Mouse (Mus musculus): ENCODE results near the gene Nrg3. TPM values are rescaled to one million over a fixed set of nuclear protein-coding genes. Genes with fewer than 3 reads are reported as not detected.

Nrg3 gene
- 6.8 and 7.8 TPM in 2 replicates for polyA plus RNA-seq (2015; fragmentation: Nextera tagmentation; extraction: Ambion mirVana)

GRCm38 (mm10) chr14:39472790-39473761 is at the start of gene Nrg3:
Gene Nrg3, minus strand, starts transcription at chr14:39473088.
- Histone ChIP-seq H3K4me3 (replicated peaks) (peak within 1 kb of the TSS; percentile 76), H3K27me3 (peaks cover 34% of the 10 kb centered on the region), H3K27ac (peak within 1 kb of the TSS; percentile 94), H3K36me3 (no peaks in the 10 kb centered on the region), H3K9ac (replicated peaks) (peak within 1 kb of the TSS; percentile 84), H3K4me1 (replicated peaks) (peaks cover 25% of the 10 kb centered on the region; the same call in 1 of the 2 replicates), H3K4me2 (replicated peaks) (peak within 1 kb of the TSS; percentile 82), H3K9me3 (no peaks in the 10 kb centered on the region)
- WGBS: under 1% methylated on average over 88 of the region's 121 CpGs
- ATAC-seq: peak; percentile 85

GRCm38 (mm10) chr14:39508956-39509355 is 36.1 kb upstream of the Nrg3 start:
- Histone ChIP-seq H3K9me3 (no peaks in the 10 kb centered on the region), H3K4me3 (replicated peaks) (no peak overlapping the region), H3K4me1 (replicated peaks) (no peaks in the 10 kb centered on the region), H3K36me3 (no peaks in the 10 kb centered on the region), H3K4me2 (replicated peaks) (no peak overlapping the region), H3K9ac (replicated peaks) (no peak overlapping the region), H3K27me3 (no peaks in the 10 kb centered on the region), H3K27ac (no peak overlapping the region)
- ATAC-seq: no peak
- 85% methylated on average over 1 of the region's 1 CpGs for WGBS

- under 1% methylated on average over 27 of the region's 27 CpGs for WGBS
- H3K9ac ChIP-seq (replicated peaks): peak overlapping the region; percentile 84
- ATAC-seq: peak; percentile 53
- peaks cover 25% of the 10 kb centered on the region; the same call in 1 of the 2 replicates for H3K4me1 ChIP-seq (replicated peaks)
- H3K4me3 ChIP-seq (replicated peaks): peak overlapping the region; percentile 76
- H3K27ac ChIP-seq: peak overlapping the region; percentile 94
- peak overlapping the region; percentile 82 for H3K4me2 ChIP-seq (replicated peaks)
- H3K9me3 ChIP-seq: no peaks in the 10 kb centered on the region
- H3K27me3 ChIP-seq: peaks cover 34% of the 10 kb centered on the region
- H3K36me3 ChIP-seq: no peaks in the 10 kb centered on the region
These were observed 903 bp upstream of the Nrg3 start for GRCm38 (mm10) chr14:39473771-39474211.

- H3K27me3 ChIP-seq: peaks cover 34% of the 10 kb centered on the region
- peak; percentile 62 for ATAC-seq
- peak overlapping the region; percentile 82 for H3K4me2 ChIP-seq (replicated peaks)
- H3K9ac ChIP-seq (replicated peaks): peak overlapping the region; percentile 84
- peak overlapping the region; percentile 76 for H3K4me3 ChIP-seq (replicated peaks)
- H3K27ac ChIP-seq: peak overlapping the region; percentile 94
- H3K4me1 ChIP-seq (replicated peaks): peaks cover 25% of the 10 kb centered on the region; the same call in 1 of the 2 replicates
- H3K36me3 ChIP-seq: no peaks in the 10 kb centered on the region
- no peaks in the 10 kb centered on the region for H3K9me3 ChIP-seq
- under 1% methylated on average over 52 of the region's 56 CpGs for WGBS
These were observed 639 bp downstream of the Nrg3 start for GRCm38 (mm10) chr14:39472146-39472751.

- Histone ChIP-seq H3K4me2 (replicated peaks) (peak overlapping the region; percentile 82), H3K27me3 (peaks cover 28% of the 10 kb centered on the region), H3K4me1 (replicated peaks) (peaks cover 25% of the 10 kb centered on the region; the same call in 1 of the 2 replicates), H3K36me3 (no peaks in the 10 kb centered on the region), H3K4me3 (replicated peaks) (peak overlapping the region; percentile 76), H3K27ac (peak overlapping the region; percentile 94), H3K9me3 (no peaks in the 10 kb centered on the region), H3K9ac (replicated peaks) (peak overlapping the region; percentile 84)
- ATAC-seq: peak; percentile 22
- 2% methylated on average over 12 of the region's 12 CpGs for WGBS
These were observed 1.5 kb downstream of the Nrg3 start for GRCm38 (mm10) chr14:39471236-39471981.

GRCm38 (mm10) chr14:39445501-39445900 is 27.4 kb downstream of the Nrg3 start:
- Histone ChIP-seq H3K4me3 (replicated peaks) (no peak overlapping the region), H3K9ac (replicated peaks) (no peak overlapping the region), H3K4me2 (replicated peaks) (no peak overlapping the region), H3K36me3 (no peaks in the 10 kb centered on the region), H3K27me3 (no peaks in the 10 kb centered on the region), H3K9me3 (no peaks in the 10 kb centered on the region), H3K27ac (no peak overlapping the region), H3K4me1 (replicated peaks) (no peaks in the 10 kb centered on the region)
- no peak for ATAC-seq
- 88% methylated on average over 1 of the region's 1 CpGs for WGBS

- Histone ChIP-seq H3K4me1 (replicated peaks) (no peaks in the 10 kb centered on the region), H3K9me3 (no peaks in the 10 kb centered on the region), H3K4me2 (replicated peaks) (no peak overlapping the region), H3K36me3 (no peaks in the 10 kb centered on the region), H3K27ac (no peak overlapping the region), H3K4me3 (replicated peaks) (no peak overlapping the region), H3K27me3 (no peaks in the 10 kb centered on the region), H3K9ac (replicated peaks) (no peak overlapping the region)
- ATAC-seq: no peak
- WGBS: 89% methylated on average over 5 of the region's 5 CpGs
These were observed 44.4 kb downstream of the Nrg3 start for GRCm38 (mm10) chr14:39428503-39428902.

- Histone ChIP-seq H3K27ac (no peak overlapping the region), H3K27me3 (no peaks in the 10 kb centered on the region), H3K9ac (replicated peaks) (no peak overlapping the region), H3K4me2 (replicated peaks) (no peak overlapping the region), H3K4me1 (replicated peaks) (peaks cover 3% of the 10 kb centered on the region; the same call in 1 of the 2 replicates), H3K4me3 (replicated peaks) (no peak overlapping the region), H3K9me3 (no peaks in the 10 kb centered on the region), H3K36me3 (no peaks in the 10 kb centered on the region)
- WGBS: 9% methylated on average over 1 of the region's 1 CpGs
- no peak for ATAC-seq
These were observed 51.0 kb downstream of the Nrg3 start for GRCm38 (mm10) chr14:39421874-39422273.

- H3K4me2 ChIP-seq (replicated peaks): no peak overlapping the region
- H3K9me3 ChIP-seq: no peaks in the 10 kb centered on the region
- H3K36me3 ChIP-seq: no peaks in the 10 kb centered on the region
- H3K9ac ChIP-seq (replicated peaks): no peak overlapping the region
- WGBS: 45% methylated on average over 9 of the region's 9 CpGs
- no peak overlapping the region; the same call in 1 of the 2 replicates for H3K27ac ChIP-seq
- no peaks in the 10 kb centered on the region for H3K27me3 ChIP-seq
- no peak overlapping the region for H3K4me3 ChIP-seq (replicated peaks)
- no peaks in the 10 kb centered on the region; the same call in 1 of the 2 replicates for H3K4me1 ChIP-seq (replicated peaks)
- 0 out of 2 replicates have a peak, but pooled peaks have one; percentile 56 for ATAC-seq
These were observed 59.6 kb downstream of the Nrg3 start for GRCm38 (mm10) chr14:39413270-39413669.

- no peak overlapping the region for H3K9ac ChIP-seq (replicated peaks)
- no peaks in the 10 kb centered on the region for H3K27me3 ChIP-seq
- H3K36me3 ChIP-seq: no peaks in the 10 kb centered on the region
- H3K27ac ChIP-seq: no peak overlapping the region
- no peaks in the 10 kb centered on the region for H3K4me1 ChIP-seq (replicated peaks)
- no peak overlapping the region for H3K4me3 ChIP-seq (replicated peaks)
- H3K4me2 ChIP-seq (replicated peaks): no peak overlapping the region
- no peak for ATAC-seq
- no peaks in the 10 kb centered on the region for H3K9me3 ChIP-seq
These were observed 86.0 kb downstream of the Nrg3 start for GRCm38 (mm10) chr14:39386845-39387244.

GRCm38 (mm10) chr14:39381321-39381720 is 91.6 kb downstream of the Nrg3 start:
- no peak for ATAC-seq
- H3K27me3 ChIP-seq: no peaks in the 10 kb centered on the region
- no peak overlapping the region for H3K4me3 ChIP-seq (replicated peaks)
- no peak overlapping the region for H3K27ac ChIP-seq
- H3K4me1 ChIP-seq (replicated peaks): no peaks in the 10 kb centered on the region
- no peaks in the 10 kb centered on the region for H3K36me3 ChIP-seq
- H3K9me3 ChIP-seq: no peaks in the 10 kb centered on the region
- H3K9ac ChIP-seq (replicated peaks): no peak overlapping the region
- H3K4me2 ChIP-seq (replicated peaks): no peak overlapping the region

All from midbrain, embryonic 13.5 days (tissue).